Mouse (Mus musculus) hindbrain, embryonic 10.5 days (tissue): ENCODE results near the gene Atpaf2. TPM values are rescaled to one million over a fixed set of nuclear protein-coding genes. Genes with fewer than 3 reads are reported as not detected.
A peak's percentile ranks its signal among the peaks of the same experiment; 100 is the strongest.

ENCODE experiments used
- DNase-seq: peaks from one replicate; pipeline ENCODE4 v3.0.0-alpha.2; 2017; ENCODE audit warnings: low spot score
- H3K27ac ChIP-seq: fragments of 300-500 bp; sonication (generic); 2 replicates; pipeline ENCODE4 v1.5.1; 2016; ENCODE audit warnings: mild to moderate bottlenecking, moderate library complexity
- H3K27me3 ChIP-seq: fragments of 300-500 bp; sonication (generic); 2 replicates; pipeline ENCODE4 v1.6.1; 2016; ENCODE audit warnings: mild to moderate bottlenecking; ENCODE audit not compliant: poor library complexity, insufficient read depth, severe bottlenecking
- H3K36me3 ChIP-seq: fragments of 300-500 bp; sonication (generic); 2 replicates; pipeline ENCODE4 v1.6.1; 2016; ENCODE audit warnings: mild to moderate bottlenecking, moderate library complexity
- H3K4me1 ChIP-seq: fragments of 300-500 bp; sonication (generic); replicated peaks from 2 replicates; pipeline ENCODE4 v1.6.1; 2016; ENCODE audit warnings: mild to moderate bottlenecking
- H3K4me3 ChIP-seq: fragments of 300-500 bp; sonication (generic); 2 replicates; pipeline ENCODE4 v1.5.1; 2016; ENCODE audit warnings: mild to moderate bottlenecking, moderate library complexity
- H3K9me3 ChIP-seq: fragments of 300-500 bp; sonication (generic); 2 replicates; pipeline ENCODE4 v1.6.1; 2016; ENCODE audit warnings: mild to moderate bottlenecking, moderate library complexity
- WGBS: fragments of 180-500 bp; shearing (Covaris S2); methylation state at CpG from one replicate; pipeline ENCODE4 v1.1.7; 2016; 5-methylcytosine and 5-hydroxymethylcytosine counted together
- polyA plus RNA-seq: library from polyadenylated mRNA; unstranded; fragments of >200 nt; fragmentation: Nextera tagmentation; extraction: Ambion mirVana; gene quantifications from 2 replicates; pipeline ENCODE4 v1.2.1, GENCODE M21; 2016

Atpaf2 gene
- polyA plus RNA-seq, 1 experiment from 2014 or later, result 43.0 TPM

- H3K27me3 ChIP-seq, result no peaks in the 10 kb centered on the region
- 86% methylated on average over 1 of the region's 1 CpGs for WGBS
- no peaks in the 10 kb centered on the region for H3K9me3 ChIP-seq
- no peaks in the 10 kb centered on the region for H3K4me1 ChIP-seq
- no peak for DNase-seq
- no peak overlapping the region for H3K4me3 ChIP-seq
- no peak overlapping the region for H3K27ac ChIP-seq
- H3K36me3 ChIP-seq, result peaks cover 54% of the 10 kb centered on the region
Observed at GRCm38 (mm10) chr11:60426417-60426816, 8.2 kb upstream of the Atpaf2 start.

- no peak for DNase-seq
- Histone ChIP-seq H3K9me3 (no peaks in the 10 kb centered on the region), H3K4me1 (peaks cover 17% of the 10 kb centered on the region), H3K4me3 (no peak overlapping the region), H3K27ac (no peak overlapping the region), H3K36me3 (peaks cover 25% of the 10 kb centered on the region), H3K27me3 (no peaks in the 10 kb centered on the region)
- 64% methylated on average over 1 of the region's 1 CpGs for WGBS
Observed at GRCm38 (mm10) chr11:60423006-60423405, 4.7 kb upstream of the Atpaf2 start.

- no peaks in the 10 kb centered on the region for H3K9me3 ChIP-seq
- no peaks in the 10 kb centered on the region for H3K27me3 ChIP-seq
- DNase-seq, result no peak
- no peak overlapping the region for H3K4me3 ChIP-seq
- peaks cover 23% of the 10 kb centered on the region for H3K4me1 ChIP-seq
- WGBS, result 65% methylated on average over 6 of the region's 6 CpGs
- H3K36me3 ChIP-seq, result peaks cover 16% of the 10 kb centered on the region
- no peak overlapping the region for H3K27ac ChIP-seq
Observed at GRCm38 (mm10) chr11:60422046-60422668, 3.9 kb upstream of the Atpaf2 start.

- no peak for DNase-seq
- H3K36me3 ChIP-seq, result no peaks in the 10 kb centered on the region
- H3K4me1 ChIP-seq, result peaks cover 49% of the 10 kb centered on the region
- peak overlapping the region; percentile 95 for H3K27ac ChIP-seq
- H3K4me3 ChIP-seq, result peak overlapping the region; percentile 94
- WGBS, result 36% methylated on average over 6 of the region's 6 CpGs
- no peaks in the 10 kb centered on the region for H3K27me3 ChIP-seq
- H3K9me3 ChIP-seq, result no peaks in the 10 kb centered on the region
Observed at GRCm38 (mm10) chr11:60418473-60418803, 181 bp upstream of the Atpaf2 start.

- peaks cover 49% of the 10 kb centered on the region for H3K4me1 ChIP-seq
- WGBS, result under 1% methylated on average over 79 of the region's 81 CpGs
- H3K27me3 ChIP-seq, result no peaks in the 10 kb centered on the region
- DNase-seq, result peak; percentile 99
- H3K27ac ChIP-seq, result peak within 1 kb of the TSS; percentile 95
- H3K4me3 ChIP-seq, result peak within 1 kb of the TSS; percentile 94
- no peaks in the 10 kb centered on the region for H3K36me3 ChIP-seq
- H3K9me3 ChIP-seq, result no peaks in the 10 kb centered on the region
Observed at GRCm38 (mm10) chr11:60416963-60417716, 1.1 kb downstream of the Atpaf2 start, which contains the start of gene Gid4. Gene Gid4 (plus strand): TSS chr11:60417145.

GRCm38 (mm10) chr11:60416590-60416962 lies 1.7 kb downstream of the Atpaf2 start:
- H3K4me3 ChIP-seq, result peak overlapping the region; percentile 94
- WGBS, result under 1% methylated on average over 21 of the region's 21 CpGs
- peak overlapping the region; percentile 95 for H3K27ac ChIP-seq
- no peaks in the 10 kb centered on the region for H3K27me3 ChIP-seq
- H3K9me3 ChIP-seq, result no peaks in the 10 kb centered on the region
- DNase-seq, result no peak
- H3K36me3 ChIP-seq, result no peaks in the 10 kb centered on the region
- peaks cover 49% of the 10 kb centered on the region for H3K4me1 ChIP-seq

GRCm38 (mm10) chr11:60412921-60413320 lies 5.3 kb downstream of the Atpaf2 start:
- Histone ChIP-seq H3K27me3 (no peaks in the 10 kb centered on the region), H3K4me3 (no peak overlapping the region), H3K36me3 (peaks cover 16% of the 10 kb centered on the region), H3K4me1 (peaks cover 31% of the 10 kb centered on the region), H3K9me3 (no peaks in the 10 kb centered on the region), H3K27ac (no peak overlapping the region)
- WGBS, result 95% methylated on average over 2 of the region's 2 CpGs
- DNase-seq, result no peak

- Histone ChIP-seq H3K27ac (no peak overlapping the region), H3K4me3 (no peak overlapping the region), H3K27me3 (no peaks in the 10 kb centered on the region), H3K4me1 (peaks cover 26% of the 10 kb centered on the region), H3K9me3 (no peaks in the 10 kb centered on the region), H3K36me3 (peaks cover 24% of the 10 kb centered on the region)
- peak; percentile 21 for DNase-seq
- 16% methylated on average over 3 of the region's 3 CpGs for WGBS
Observed at GRCm38 (mm10) chr11:60412173-60412572, 6.1 kb downstream of the Atpaf2 start.

GRCm38 (mm10) chr11:60406606-60407005 lies 11.7 kb downstream of the Atpaf2 start:
- no peaks in the 10 kb centered on the region for H3K27me3 ChIP-seq
- H3K27ac ChIP-seq, result no peak overlapping the region
- H3K36me3 ChIP-seq, result peaks cover 80% of the 10 kb centered on the region
- no peaks in the 10 kb centered on the region for H3K9me3 ChIP-seq
- 95% methylated on average over 1 of the region's 1 CpGs for WGBS
- no peaks in the 10 kb centered on the region for H3K4me1 ChIP-seq
- H3K4me3 ChIP-seq, result no peak overlapping the region
- no peak for DNase-seq

GRCm38 (mm10) chr11:60397172-60397571 lies 21.1 kb downstream of the Atpaf2 start:
- 90% methylated on average over 2 of the region's 2 CpGs for WGBS
- Histone ChIP-seq H3K27ac (no peak overlapping the region), H3K4me1 (0 out of 2 replicates have a peak, but pooled peaks cover 7% of the 10 kb centered on the region), H3K36me3 (peaks cover 37% of the 10 kb centered on the region), H3K4me3 (no peak overlapping the region), H3K9me3 (no peaks in the 10 kb centered on the region), H3K27me3 (no peaks in the 10 kb centered on the region)
- no peak for DNase-seq

GRCm38 (mm10) chr11:60396546-60396945 lies 21.7 kb downstream of the Atpaf2 start:
- H3K4me3 ChIP-seq, result no peak overlapping the region
- DNase-seq, result no peak
- no peak overlapping the region for H3K27ac ChIP-seq
- H3K27me3 ChIP-seq, result no peaks in the 10 kb centered on the region
- peaks cover 30% of the 10 kb centered on the region for H3K36me3 ChIP-seq
- 0 out of 2 replicates have a peak, but pooled peaks cover 7% of the 10 kb centered on the region for H3K4me1 ChIP-seq
- no peaks in the 10 kb centered on the region for H3K9me3 ChIP-seq
- 83% methylated on average over 6 of the region's 6 CpGs for WGBS

GRCm38 (mm10) chr11:60391346-60391745 lies 26.9 kb downstream of the Atpaf2 start:
- Histone ChIP-seq H3K27ac (no peak overlapping the region), H3K36me3 (peaks cover 3% of the 10 kb centered on the region; the same call in 1 of the 2 replicates), H3K27me3 (no peaks in the 10 kb centered on the region), H3K4me1 (0 out of 2 replicates have a peak, but pooled peaks cover 7% of the 10 kb centered on the region), H3K9me3 (no peaks in the 10 kb centered on the region), H3K4me3 (no peak overlapping the region)
- WGBS, result 91% methylated on average over 6 of the region's 6 CpGs
- DNase-seq, result no peak

- H3K36me3 ChIP-seq, result no peaks in the 10 kb centered on the region
- WGBS, result 90% methylated on average over 2 of the region's 2 CpGs
- H3K4me1 ChIP-seq, result peaks cover 19% of the 10 kb centered on the region
- DNase-seq, result no peak
- no peaks in the 10 kb centered on the region for H3K9me3 ChIP-seq
- H3K27me3 ChIP-seq, result peaks cover 5% of the 10 kb centered on the region; the same call in 1 of the 2 replicates
- H3K27ac ChIP-seq, result no peak overlapping the region
- H3K4me3 ChIP-seq, result no peak overlapping the region
Observed at GRCm38 (mm10) chr11:60387944-60388343, 30.3 kb downstream of the Atpaf2 start.
